Mouse (Mus musculus) thymus, postnatal 14 days (tissue): Measurements from ENCODE around the gene Rflna.

Experiments
- DNase-seq: peaks from one replicate; pipeline ENCODE4 v3.0.0; 2021

The Rflna gene

GRCm38 (mm10) chr5:125002969-125003872, at the start of gene Rflna:
Gene Rflna (plus strand): TSS chr5:125003221.
- no peak for DNase-seq

- DNase-seq = peak; percentile 75
Observed at GRCm38 (mm10) chr5:124954404-124955305, 48.4 kb upstream of the Rflna start.

- DNase-seq = no peak
Observed at GRCm38 (mm10) chr5:124957491-124957890, 45.5 kb upstream of the Rflna start.

GRCm38 (mm10) chr5:124959099-124959498, 43.9 kb upstream of the Rflna start:
- DNase-seq = no peak

GRCm38 (mm10) chr5:124960131-124960901, 42.7 kb upstream of the Rflna start:
- DNase-seq = no peak

GRCm38 (mm10) chr5:124961433-124961832, 41.6 kb upstream of the Rflna start:
- DNase-seq = no peak

- no peak for DNase-seq
Observed at GRCm38 (mm10) chr5:124962761-124963160, 40.3 kb upstream of the Rflna start.

GRCm38 (mm10) chr5:124963806-124964672, 39.0 kb upstream of the Rflna start:
- no peak for DNase-seq

- DNase-seq = no peak
Observed at GRCm38 (mm10) chr5:124966622-124967332, 36.2 kb upstream of the Rflna start.

- no peak for DNase-seq
Observed at GRCm38 (mm10) chr5:124969790-124970189, 33.2 kb upstream of the Rflna start.

- peak; percentile 17 for DNase-seq
Observed at GRCm38 (mm10) chr5:124986222-124986621, 16.8 kb upstream of the Rflna start.

- DNase-seq = no peak
Observed at GRCm38 (mm10) chr5:124986656-124987055, 16.4 kb upstream of the Rflna start.

GRCm38 (mm10) chr5:124989724-124990123, 13.3 kb upstream of the Rflna start:
- no peak for DNase-seq

GRCm38 (mm10) chr5:124992323-124992722, 10.7 kb upstream of the Rflna start:
- no peak for DNase-seq

- DNase-seq = no peak
Observed at GRCm38 (mm10) chr5:124992891-124993290, 10.1 kb upstream of the Rflna start.

- DNase-seq = no peak
Observed at GRCm38 (mm10) chr5:124996816-124997215, 6.2 kb upstream of the Rflna start.

- DNase-seq = no peak
Observed at GRCm38 (mm10) chr5:124997913-124998312, 5.1 kb upstream of the Rflna start.

- DNase-seq = no peak
Observed at GRCm38 (mm10) chr5:125000756-125001250, 2.2 kb upstream of the Rflna start.

- no peak for DNase-seq
Observed at GRCm38 (mm10) chr5:125003873-125004255, 843 bp downstream of the Rflna start.

GRCm38 (mm10) chr5:125005871-125006652, 3.0 kb downstream of the Rflna start:
- no peak for DNase-seq
